Mouse (Mus musculus): ENCODE data around the gene Gm20773. TPM values are rescaled to one million over a fixed set of nuclear protein-coding genes. Genes with fewer than 3 reads are reported as not detected.
"Not testable (repeated sequence)": the region's sequence is repeated elsewhere in the genome, so short reads cannot be mapped to it uniquely, and the experiment has no call there.

Gene Gm20773
- not detected in 2 replicates for polyA plus RNA-seq (2011; ENCODE audit: insufficient read length, low read depth, missing spikeins)

GRCm38 (mm10) chrY:13493726-13494125 lies at the start of gene Gm20773:
Gene Gm20773 (plus strand): TSS chrY:13494026.
- not testable (repeated sequence) for H3K27ac ChIP-seq (ENCODE audit: insufficient read depth, low read length); H3K4me3 ChIP-seq (ENCODE audit: insufficient read depth, low read length)

GRCm38 (mm10) chrY:13465479-13465878 lies 28.3 kb upstream of the Gm20773 start, which contains the start of gene Gm21866:
Gene Gm21866 (minus strand): TSS chrY:13465579.
- H3K4me3 ChIP-seq (ENCODE audit: insufficient read depth, low read length); H3K4me1 ChIP-seq (ENCODE audit: control insufficient read depth, insufficient read depth, low read length); H3K27ac ChIP-seq (ENCODE audit: insufficient read depth, low read length): not testable (repeated sequence)

More at GRCm38 (mm10) chrY:13493726-13494125, at the start of gene Gm20773:
- not testable (repeated sequence) for H3K4me1 ChIP-seq (ENCODE audit: control insufficient read depth, insufficient read depth, low read length)

Other genes with a start within 250 kb of the Gm20773 start
- not detected in 2 replicates for gene Gm21440, start 241.6 kb upstream of the Gm20773 start, polyA plus RNA-seq (2011; ENCODE audit: insufficient read length, low read depth, missing spikeins)
- not detected in 2 replicates for gene Gm21454, start 241.6 kb upstream of the Gm20773 start, polyA plus RNA-seq (2011; ENCODE audit: insufficient read length, low read depth, missing spikeins)
- gene Gm21725, start 145.0 kb upstream of the Gm20773 start, polyA plus RNA-seq (2011; ENCODE audit: insufficient read length, low read depth, missing spikeins) = not detected in 2 replicates
- gene Gm21866, start 28.4 kb upstream of the Gm20773 start, polyA plus RNA-seq (2011; ENCODE audit: insufficient read length, low read depth, missing spikeins) = not detected in 2 replicates

Data from embryonic fibroblast, embryonic 13.5 days (primary cell).